Mouse (Mus musculus) kidney, adult 18-20 months (tissue): Measurements from ENCODE around the gene Mup13.
"Not testable (repeated sequence)": the region's sequence is repeated elsewhere in the genome, so short reads cannot be mapped to it uniquely, and the experiment has no call there.

ENCODE experiments used
- DNase-seq: peaks from one replicate; pipeline ENCODE4 v3.0.0; 2021

The Mup13 gene

GRCm38 (mm10) chr4:61228186-61228585, at the start of gene Mup13:
Gene Mup13, minus strand, starts transcription at chr4:61228286.
- DNase-seq: not testable (repeated sequence)
